Mouse (Mus musculus): Measurements from ENCODE around the gene Ccdc3. TPM values are rescaled to one million over a fixed set of nuclear protein-coding genes. Genes with fewer than 3 reads are reported as not detected.

Ccdc3 gene
- polyA plus RNA-seq, 1 experiment: 5.8 TPM

- no peak for DNase-seq
- no peak for TF ChIP-seq CTCF (IDR thresholded peaks at IDR 0.05; ENCODE audit: insufficient read depth, low read length)
- TF ChIP-seq POLR2A (IDR thresholded peaks at IDR 0.05; ENCODE audit: borderline replicate concordance, extremely low read depth, low read depth, low read length): no peak
- no peak overlapping the region for H3K4me3 ChIP-seq (replicated peaks; ENCODE audit: extremely low read depth, low read depth, low read length)
- WGBS: 87% methylated on average over 11 of the region's 11 CpGs
- no peaks in the 10 kb centered on the region for H3K4me1 ChIP-seq (ENCODE audit: control insufficient read depth, insufficient read depth, low read length)
Observed at GRCm38 (mm10) chr2:5160236-5160848, 22.8 kb downstream of the Ccdc3 start.

GRCm38 (mm10) chr2:5161002-5161745 lies 23.6 kb downstream of the Ccdc3 start:
- no peak overlapping the region for H3K4me3 ChIP-seq (replicated peaks; ENCODE audit: extremely low read depth, low read depth, low read length)
- no peak for DNase-seq
- WGBS: 67% methylated on average over 11 of the region's 11 CpGs
- no peaks in the 10 kb centered on the region for H3K4me1 ChIP-seq (ENCODE audit: control insufficient read depth, insufficient read depth, low read length)
- TF ChIP-seq CTCF (IDR thresholded peaks at IDR 0.05; ENCODE audit: insufficient read depth, low read length) (peak; percentile 31; the same call in 1 of the 2 replicates), POLR2A (IDR thresholded peaks at IDR 0.05; ENCODE audit: borderline replicate concordance, extremely low read depth, low read depth, low read length) (no peak)

DNA sequence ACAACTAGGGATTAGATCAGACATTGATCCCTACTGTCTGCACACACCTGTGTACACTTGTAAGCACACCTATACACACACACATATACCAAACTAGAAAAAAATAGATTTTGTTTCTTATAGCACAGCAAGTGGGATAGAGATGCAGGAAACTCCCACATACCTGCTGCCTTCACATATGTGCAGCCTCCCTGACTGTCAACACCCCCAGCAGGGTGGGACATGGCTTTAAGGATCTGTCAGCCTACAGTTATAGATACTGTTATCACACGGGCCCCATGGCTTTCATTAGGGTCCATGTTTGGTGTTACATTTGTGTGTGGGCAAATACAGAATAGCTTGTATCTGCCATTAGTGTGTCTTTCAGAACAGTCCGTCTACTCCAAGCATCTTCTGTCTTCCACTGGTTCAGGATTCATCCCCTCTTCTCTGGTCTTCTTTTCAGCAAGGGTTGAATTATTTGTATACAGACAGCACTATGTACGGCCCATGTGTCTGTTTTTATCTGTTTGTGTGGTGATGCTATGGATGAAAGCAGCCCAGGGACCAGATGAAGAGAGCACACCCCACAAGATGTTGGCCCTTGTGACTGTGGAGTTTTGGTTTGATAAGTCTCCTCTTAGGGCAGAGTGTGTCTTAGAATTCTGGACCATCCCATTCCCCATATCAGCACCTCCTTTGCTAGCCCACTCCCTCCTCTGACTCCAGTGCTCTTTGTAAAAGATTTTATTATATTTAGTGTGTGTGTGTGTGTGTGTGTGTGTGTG lies 24.5 kb downstream of the Ccdc3 start:
- no peak overlapping the region for H3K4me3 ChIP-seq (replicated peaks; ENCODE audit: extremely low read depth, low read depth, low read length)
- TF ChIP-seq POLR2A (IDR thresholded peaks at IDR 0.05; ENCODE audit: borderline replicate concordance, extremely low read depth, low read depth, low read length) (no peak), CTCF (IDR thresholded peaks at IDR 0.05; ENCODE audit: insufficient read depth, low read length) (no peak)
- 70% methylated on average over 3 of the region's 3 CpGs for WGBS

GRCm38 (mm10) chr2:5162756-5163155 lies 25.2 kb downstream of the Ccdc3 start:
- TF ChIP-seq POLR2A (IDR thresholded peaks at IDR 0.05; ENCODE audit: borderline replicate concordance, extremely low read depth, low read depth, low read length) (no peak), CTCF (IDR thresholded peaks at IDR 0.05; ENCODE audit: insufficient read depth, low read length) (no peak)
- H3K4me3 ChIP-seq (replicated peaks; ENCODE audit: extremely low read depth, low read depth, low read length): no peak overlapping the region
- 44% methylated on average over 5 of the region's 5 CpGs for WGBS
- no peaks in the 10 kb centered on the region for H3K4me1 ChIP-seq (ENCODE audit: control insufficient read depth, insufficient read depth, low read length)
- no peak for DNase-seq

More for the DNA sequence above, 24.5 kb downstream of the Ccdc3 start:
- DNase-seq: no peak
- no peaks in the 10 kb centered on the region for H3K4me1 ChIP-seq (ENCODE audit: control insufficient read depth, insufficient read depth, low read length)

GRCm38 (mm10) chr2:5165941-5166361 lies 28.4 kb downstream of the Ccdc3 start:
- no peak for DNase-seq
- Histone ChIP-seq H3K4me3 (replicated peaks; ENCODE audit: extremely low read depth, low read depth, low read length) (no peak overlapping the region), H3K4me1 (ENCODE audit: control insufficient read depth, insufficient read depth, low read length) (no peaks in the 10 kb centered on the region)
- WGBS: 34% methylated on average over 4 of the region's 4 CpGs
- TF ChIP-seq CTCF (IDR thresholded peaks at IDR 0.05; ENCODE audit: insufficient read depth, low read length): no peak
- TF ChIP-seq POLR2A (IDR thresholded peaks at IDR 0.05; ENCODE audit: borderline replicate concordance, extremely low read depth, low read depth, low read length): no peak

DNA sequence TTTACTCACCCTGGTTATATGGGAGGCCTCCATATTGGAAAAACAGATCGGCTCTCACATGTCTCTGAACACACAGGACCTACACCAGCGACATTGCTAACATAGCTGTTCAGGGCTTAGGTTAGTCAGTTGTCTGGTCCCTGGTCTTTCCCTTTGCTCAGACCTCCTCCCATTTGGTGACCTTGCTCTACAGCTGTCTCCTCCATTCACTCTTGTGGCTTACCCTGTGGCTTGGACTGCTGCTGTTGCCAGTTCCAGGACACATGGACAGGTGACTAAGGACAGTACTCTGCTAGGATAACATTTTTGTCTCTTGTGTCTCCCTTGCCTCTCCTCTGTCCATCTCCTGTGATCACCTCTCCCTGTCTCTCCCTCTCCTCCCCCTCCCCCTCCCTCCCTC lies 29.2 kb downstream of the Ccdc3 start:
- no peak for TF ChIP-seq POLR2A (IDR thresholded peaks at IDR 0.05; ENCODE audit: borderline replicate concordance, extremely low read depth, low read depth, low read length)
- no peak for TF ChIP-seq CTCF (IDR thresholded peaks at IDR 0.05; ENCODE audit: insufficient read depth, low read length)
- H3K4me3 ChIP-seq (replicated peaks; ENCODE audit: extremely low read depth, low read depth, low read length): no peak overlapping the region
- DNase-seq: no peak
- WGBS: 89% methylated on average over 2 of the region's 2 CpGs
- H3K4me1 ChIP-seq (ENCODE audit: control insufficient read depth, insufficient read depth, low read length): no peaks in the 10 kb centered on the region

DNA sequence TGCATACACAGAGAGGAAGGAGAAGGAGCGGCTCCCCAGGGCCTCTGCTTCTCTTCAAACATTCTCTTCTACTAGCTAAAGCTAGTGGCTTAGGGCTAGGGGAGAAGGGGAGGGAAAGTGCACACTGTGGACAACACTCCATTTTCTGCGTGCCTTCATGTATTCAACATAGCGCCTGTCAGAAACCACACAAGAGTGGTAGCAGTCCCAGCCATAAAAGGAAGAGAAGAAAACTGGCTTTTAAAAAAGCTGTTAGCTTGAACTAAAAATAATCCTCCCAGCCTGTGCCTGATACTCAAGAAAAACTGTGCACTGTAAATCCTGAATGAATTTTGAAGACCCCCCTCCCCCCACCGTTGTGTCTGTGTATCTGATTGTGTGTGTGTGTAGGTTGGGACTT lies 33.2 kb downstream of the Ccdc3 start:
- 68% methylated on average over 4 of the region's 4 CpGs for WGBS
- H3K4me1 ChIP-seq (ENCODE audit: control insufficient read depth, insufficient read depth, low read length): no peaks in the 10 kb centered on the region
- TF ChIP-seq CTCF (IDR thresholded peaks at IDR 0.05; ENCODE audit: insufficient read depth, low read length) (no peak), POLR2A (IDR thresholded peaks at IDR 0.05; ENCODE audit: borderline replicate concordance, extremely low read depth, low read depth, low read length) (no peak)
- H3K4me3 ChIP-seq (replicated peaks; ENCODE audit: extremely low read depth, low read depth, low read length): no peak overlapping the region
- DNase-seq: no peak

- TF ChIP-seq POLR2A (IDR thresholded peaks at IDR 0.05; ENCODE audit: borderline replicate concordance, extremely low read depth, low read depth, low read length) (no peak), CTCF (IDR thresholded peaks at IDR 0.05; ENCODE audit: insufficient read depth, low read length) (no peak)
- no peak for DNase-seq
- Histone ChIP-seq H3K4me1 (ENCODE audit: control insufficient read depth, insufficient read depth, low read length) (no peaks in the 10 kb centered on the region), H3K4me3 (replicated peaks; ENCODE audit: extremely low read depth, low read depth, low read length) (no peak overlapping the region)
- WGBS: 66% methylated on average over 5 of the region's 5 CpGs
Observed at GRCm38 (mm10) chr2:5171301-5172000, 33.9 kb downstream of the Ccdc3 start.

GRCm38 (mm10) chr2:5172773-5173172 lies 35.2 kb downstream of the Ccdc3 start:
- Histone ChIP-seq H3K4me3 (replicated peaks; ENCODE audit: extremely low read depth, low read depth, low read length) (no peak overlapping the region), H3K4me1 (ENCODE audit: control insufficient read depth, insufficient read depth, low read length) (no peaks in the 10 kb centered on the region)
- no peak for TF ChIP-seq CTCF (IDR thresholded peaks at IDR 0.05; ENCODE audit: insufficient read depth, low read length)
- TF ChIP-seq POLR2A (IDR thresholded peaks at IDR 0.05; ENCODE audit: borderline replicate concordance, extremely low read depth, low read depth, low read length): no peak
- no peak for DNase-seq
- 85% methylated on average over 2 of the region's 2 CpGs for WGBS
